Mouse (Mus musculus) E14TG2a.4 (cell line): ENCODE data around the gene Klhl24.

ENCODE experiments used
- CTCF ChIP-seq: conservative IDR thresholded peaks from 2 replicates; pipeline ENCODE4 v1.5.1; 2014; ENCODE audit warnings: low read length
- NANOG ChIP-seq: IDR thresholded peaks from 2 replicates; pipeline ENCODE4 v1.6.1; 2014; ENCODE audit warnings: borderline replicate concordance, low read length, mixed read lengths
- POU5F1 ChIP-seq: IDR thresholded peaks from 2 replicates; pipeline ENCODE4 v1.6.1; 2014; ENCODE audit warnings: low read length, borderline replicate concordance

GRCm38 (mm10) chr16:20080271-20080670, 17.1 kb upstream of the Klhl24 start:
- no peak for TF ChIP-seq CTCF
- no peak for TF ChIP-seq NANOG
- TF ChIP-seq POU5F1: no peak
